Comparison of ENCODE assay signal across 8 mouse cellular contexts in the genomic region with DNA sequence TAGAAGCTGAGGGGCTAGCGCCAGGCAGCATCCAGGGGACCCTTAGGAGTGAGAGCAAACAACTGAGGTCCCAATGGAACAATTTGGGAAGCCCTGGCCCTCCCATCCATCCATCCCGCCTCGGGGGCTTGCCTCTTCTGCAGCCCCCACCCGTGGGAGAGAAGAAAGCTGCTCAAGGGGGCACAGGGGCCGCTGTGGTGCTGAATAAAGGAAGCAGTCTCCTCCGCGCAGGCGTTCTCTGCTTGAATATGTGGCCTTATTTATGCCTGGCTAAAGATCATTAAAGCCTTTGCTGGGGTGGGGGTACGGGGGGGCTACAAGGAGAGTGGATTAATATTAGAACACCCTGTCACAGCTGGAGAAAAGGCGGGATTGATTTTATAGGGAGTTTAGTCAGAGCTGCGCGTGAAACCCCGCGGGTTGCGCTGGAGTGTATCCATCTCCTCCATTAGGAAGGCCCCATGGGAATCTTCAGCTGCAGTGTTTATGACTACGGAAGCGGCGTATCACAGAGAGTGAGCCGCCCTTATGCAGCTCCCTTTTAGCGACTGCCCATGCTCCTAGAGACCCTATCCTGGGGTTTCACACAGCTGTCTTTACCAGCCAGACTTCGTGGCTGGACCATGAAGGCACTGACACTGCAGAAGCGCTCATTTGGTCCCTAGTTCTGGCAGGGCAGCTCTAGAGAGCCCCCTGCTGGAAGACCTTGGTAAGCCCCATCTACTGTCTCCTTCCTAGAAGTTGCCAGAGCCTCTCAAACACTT.
DNase-seq lines count a peak whose midpoint lies in the region; ATAC-seq and TF ChIP-seq lines count a peak whose summit lies in the region.

No protein-coding gene starts in this region.

- H3K9me3 ChIP-seq in intestine, postnatal 0 days (ENCODE audit: control insufficient read depth), result no peaks in the 10 kb centered on the region
- no peaks in the 10 kb centered on the region for H3K9me3 ChIP-seq in midbrain, embryonic 10.5 days (replicated peaks)

- peak overlapping the region; percentile 2; the same call in 1 of the 2 replicates for H3K4me3 ChIP-seq in intestine, postnatal 0 days (ENCODE audit: low read depth, low read length)
- peak overlapping the region; percentile 49 for H3K4me3 ChIP-seq in midbrain, embryonic 10.5 days
- H3K4me3 ChIP-seq in small intestine, adult 2 months (ENCODE audit: low read depth, low read length), result peak overlapping the region; percentile 27

- no peak for TF ChIP-seq POLR2A in small intestine, adult 2 months (IDR thresholded peaks at IDR 0.05; ENCODE audit: low read depth, low read length)

- ATAC-seq in intestine, postnatal 0 days, result no peak

- no peak overlapping the region for H3K27ac ChIP-seq in intestine, postnatal 0 days (ENCODE audit: low read depth, low read length)
- peak overlapping the region; percentile 72 for H3K27ac ChIP-seq in midbrain, embryonic 10.5 days (replicated peaks)
- H3K27ac ChIP-seq in small intestine, adult 2 months (ENCODE audit: insufficient read depth, low read depth, low read length), result no peak overlapping the region

- H3K9ac ChIP-seq in intestine, postnatal 0 days (ENCODE audit: low read depth, low read length), result no peak overlapping the region

- WGBS in intestine, postnatal 0 days, result 16% methylated on average over 22 of the region's 22 CpGs
- 17% methylated on average over 22 of the region's 22 CpGs for WGBS in midbrain, embryonic 10.5 days
- 13% methylated on average over 22 of the region's 22 CpGs for WGBS in small intestine, adult 2 months

- no peaks in the 10 kb centered on the region; the same call in 1 of the 2 replicates for H3K27me3 ChIP-seq in intestine, postnatal 0 days (replicated peaks; ENCODE audit: control insufficient read depth, insufficient read depth, low read length)
- H3K27me3 ChIP-seq in midbrain, embryonic 10.5 days (ENCODE audit: low read depth, poor library complexity, severe bottlenecking), result peaks cover 25% of the 10 kb centered on the region
- no peaks in the 10 kb centered on the region for H3K27me3 ChIP-seq in small intestine, adult 2 months (ENCODE audit: control insufficient read depth, insufficient read depth, low read length)

- peak overlapping the region; percentile 48 for H3K4me2 ChIP-seq in intestine, postnatal 0 days (replicated peaks; ENCODE audit: low read depth)

- peak; percentile 81 for DNase-seq in adrenal gland, postnatal 10 days
- peak; percentile 91 for DNase-seq in embryo, embryonic 10.5 days (ENCODE audit: low spot score)
- peak; percentile 19 for DNase-seq in gastrocnemius, postnatal 25 days
- DNase-seq in left cerebral cortex, adult 9 months (ENCODE audit: low spot score in 2 of 2), result peak; percentile 22 to 87
- DNase-seq in midbrain, embryonic 10.5 days (ENCODE audit: low spot score), result peak; percentile 80
- no peak for DNase-seq in spleen, postnatal 14 days (ENCODE audit: low spot score in 2 of 2)

- no peaks in the 10 kb centered on the region for H3K36me3 ChIP-seq in intestine, postnatal 0 days (ENCODE audit: control insufficient read depth, insufficient read depth)
- H3K36me3 ChIP-seq in midbrain, embryonic 10.5 days, result no peaks in the 10 kb centered on the region
- H3K36me3 ChIP-seq in small intestine, adult 2 months (ENCODE audit: control insufficient read depth, insufficient read depth, low read length), result no peaks in the 10 kb centered on the region

- no peaks in the 10 kb centered on the region for H3K4me1 ChIP-seq in intestine, postnatal 0 days (replicated peaks; ENCODE audit: control insufficient read depth, insufficient read depth, low read length)
- H3K4me1 ChIP-seq in midbrain, embryonic 10.5 days, result peaks cover 9% of the 10 kb centered on the region
- no peaks in the 10 kb centered on the region for H3K4me1 ChIP-seq in small intestine, adult 2 months (ENCODE audit: control insufficient read depth, insufficient read depth, insufficient read length, low read length)

- TF ChIP-seq CTCF in intestine, postnatal 0 days (IDR thresholded peaks at IDR 0.05; ENCODE audit: low read depth), result peak; percentile 87
- TF ChIP-seq CTCF in small intestine, adult 2 months (IDR thresholded peaks at IDR 0.05; ENCODE audit: extremely low read depth, insufficient read length, insufficient replicate concordance, low read depth, low read length), result peak; percentile 80; the same call in 1 of the 2 replicates

Comparison
In these comparisons a context has a peak if more than half of its experiments do, and no peak if none do; other contexts are left out.
1. DNase-seq: peak in adrenal gland, postnatal 10 days (single experiment), embryo, embryonic 10.5 days (single experiment), gastrocnemius, postnatal 25 days (single experiment), left cerebral cortex, adult 9 months (2 of 2) and midbrain, embryonic 10.5 days (single experiment); none in spleen, postnatal 14 days (0 of 2).
2. Peak in every context shown above with its lines, with median percentiles within 50 percentile points of each other: H3K4me3 ChIP-seq.